Mouse (Mus musculus): Measurements from ENCODE around the gene Cxcl10. TPM values are rescaled to one million over a fixed set of nuclear protein-coding genes. Genes with fewer than 3 reads are reported as not detected.

Cxcl10 gene
- 3.6 TPM for polyA plus RNA-seq (2014; fragmentation: Illumina TruSeq; extraction: RNeasy Lipid Tissue Mini Kit (QIAGEN cat#74804); ENCODE audit: low read depth, low replicate concordance)

DNA sequence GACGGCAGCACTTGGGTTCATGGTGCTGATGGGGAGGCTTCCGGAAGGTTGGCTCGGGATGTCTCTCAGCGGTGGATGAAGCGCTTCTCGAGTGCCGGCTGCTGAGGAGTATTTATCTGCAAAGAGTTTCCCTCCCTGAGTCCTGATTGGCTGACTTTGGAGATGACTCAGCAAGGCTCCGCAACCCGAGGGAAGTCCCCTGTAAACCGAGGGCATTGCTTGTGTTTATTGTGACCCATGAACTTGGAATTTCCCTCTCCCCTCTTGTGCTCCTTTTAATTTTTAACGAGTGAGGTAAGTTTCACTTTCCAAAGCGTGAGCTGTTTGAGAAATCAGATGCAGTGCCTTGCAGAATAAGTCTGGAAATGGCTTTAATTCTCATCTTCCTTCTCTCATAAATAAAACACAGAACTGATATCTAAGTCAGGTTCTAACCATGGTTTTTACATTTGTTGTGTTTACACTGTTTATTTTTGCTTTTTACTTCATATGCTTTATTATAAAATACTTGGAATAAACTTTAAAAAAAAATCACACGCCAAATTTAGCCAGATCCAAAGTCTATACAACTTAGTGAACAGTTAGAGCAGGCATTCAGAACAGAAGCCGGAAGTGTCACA lies at the start of gene Cxcl10:
Cxcl10 (minus strand) TSS at position 96 of the 620 bp plus-strand sequence.

DNA sequence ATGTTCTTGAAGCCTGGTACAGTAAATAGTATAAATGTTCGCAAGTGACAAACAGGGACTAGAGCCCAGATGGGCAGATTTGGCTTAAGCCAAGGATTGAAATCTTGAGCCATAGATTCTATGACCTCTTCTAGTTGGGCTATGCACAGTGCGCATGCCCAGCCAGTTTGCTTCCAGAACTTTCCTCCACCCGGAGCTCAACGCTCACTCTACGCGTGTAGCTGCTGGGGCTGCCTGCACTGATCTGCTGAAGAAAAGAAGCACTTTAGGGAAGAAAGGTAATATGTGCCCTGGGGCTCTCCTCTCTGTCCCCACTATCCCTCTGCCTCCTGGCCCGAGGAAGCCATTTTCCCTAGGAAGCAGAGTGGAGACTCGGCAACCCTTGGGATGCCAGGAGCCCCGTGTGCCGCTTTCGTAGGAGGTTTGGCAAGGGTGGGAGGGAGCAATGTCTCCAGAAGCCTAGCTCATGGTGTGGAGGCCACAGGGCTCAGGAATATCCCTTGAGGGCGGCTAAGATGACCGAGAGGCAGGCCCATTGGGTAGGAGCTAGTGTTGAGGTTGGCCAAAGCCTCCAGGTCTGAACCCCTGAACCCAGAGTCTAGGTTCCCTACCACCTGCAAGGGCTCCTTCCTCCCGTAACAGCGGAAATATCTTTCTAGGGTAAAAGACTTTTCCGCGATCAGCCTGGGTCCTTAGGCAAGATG lies 16.9 kb downstream of the Cxcl10 start, which contains the start of gene Art3:
Art3 (plus strand) TSS at position 193 of the 704 bp plus-strand sequence.

DNA sequence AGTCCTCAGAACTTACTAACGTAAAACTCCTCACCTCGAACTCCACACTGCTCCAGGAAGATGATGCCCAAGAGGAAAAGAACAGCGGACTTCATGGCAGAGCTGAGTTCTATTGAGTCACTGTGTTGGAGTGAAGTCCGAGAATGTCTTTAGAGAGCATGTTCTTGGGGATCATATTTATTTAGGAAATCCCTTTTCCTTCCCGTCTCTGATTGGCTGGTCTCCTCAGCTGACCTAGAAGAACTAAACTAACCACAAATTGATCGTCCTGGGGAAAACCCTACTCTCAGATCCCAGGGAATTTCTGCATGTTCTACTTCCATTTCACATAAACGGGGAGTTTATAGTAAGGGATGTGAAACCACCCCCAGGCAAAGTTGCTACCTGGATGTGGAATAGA lies 20.8 kb downstream of the Cxcl10 start, which contains the start of gene Cxcl9:
Cxcl9 (minus strand) TSS at position 151 of the 400 bp plus-strand sequence.

DNA sequence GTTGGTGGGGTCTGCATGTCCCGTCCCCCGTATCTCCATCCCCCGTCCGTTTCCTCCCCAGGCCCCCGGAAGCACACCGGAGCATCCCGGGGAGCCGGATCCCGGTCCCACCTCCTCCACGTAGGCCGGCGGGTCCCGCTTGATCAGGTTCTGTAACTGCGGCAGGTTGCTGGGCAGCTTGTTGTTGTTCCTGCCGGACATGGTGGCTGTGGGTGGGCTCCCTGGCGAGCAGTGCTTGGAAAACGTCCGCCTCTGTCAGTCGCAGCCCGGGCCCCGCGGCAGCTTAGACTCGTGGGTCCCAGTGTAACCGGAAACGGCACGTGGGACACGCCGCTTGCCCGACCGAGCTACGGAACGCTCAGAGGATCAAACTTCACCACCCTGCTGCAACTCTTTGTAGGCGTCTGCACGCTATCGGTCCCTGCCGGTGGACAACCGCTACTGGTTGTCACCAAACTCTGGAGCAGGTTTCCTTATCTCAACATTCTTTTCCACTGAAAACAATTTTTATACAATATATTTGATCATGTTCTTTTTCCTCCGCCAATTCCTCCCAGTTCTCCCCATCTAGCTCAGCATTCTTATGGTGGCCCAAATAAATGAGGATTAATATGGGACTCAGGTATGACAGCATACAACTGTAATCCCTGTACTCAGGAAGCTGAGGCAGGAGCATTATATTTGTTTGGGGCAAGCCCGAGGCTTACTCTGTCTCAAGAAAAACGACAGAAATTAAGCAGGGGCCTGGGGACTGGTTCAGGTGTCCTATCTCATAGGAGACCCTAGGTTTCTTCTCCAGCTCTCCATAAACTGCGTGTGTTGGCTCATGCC lies 38.8 kb downstream of the Cxcl10 start, which contains the start of gene Sdad1:
Sdad1 (minus strand) TSS at position 799 of the 831 bp plus-strand sequence.

Other genes with a start within 250 kb of the Cxcl10 start
- 93.0 TPM for gene Uso1, start 211.0 kb downstream of the Cxcl10 start, polyA plus RNA-seq (2014; fragmentation: Illumina TruSeq; extraction: RNeasy Lipid Tissue Mini Kit (QIAGEN cat#74804); ENCODE audit: low read depth, low replicate concordance)
- not detected for gene U90926, start 133.5 kb downstream of the Cxcl10 start, polyA plus RNA-seq (2014; fragmentation: Illumina TruSeq; extraction: RNeasy Lipid Tissue Mini Kit (QIAGEN cat#74804); ENCODE audit: low read depth, low replicate concordance)
- gene Ppef2, start 92.6 kb downstream of the Cxcl10 start, polyA plus RNA-seq (2014; fragmentation: Illumina TruSeq; extraction: RNeasy Lipid Tissue Mini Kit (QIAGEN cat#74804); ENCODE audit: low read depth, low replicate concordance), result 0.50 TPM
- gene Naaa, start 70.7 kb downstream of the Cxcl10 start, polyA plus RNA-seq (2014; fragmentation: Illumina TruSeq; extraction: RNeasy Lipid Tissue Mini Kit (QIAGEN cat#74804); ENCODE audit: low read depth, low replicate concordance), result 40.2 TPM
- gene Sdad1, start 38.4 kb downstream of the Cxcl10 start, polyA plus RNA-seq (2014; fragmentation: Illumina TruSeq; extraction: RNeasy Lipid Tissue Mini Kit (QIAGEN cat#74804); ENCODE audit: low read depth, low replicate concordance), result 11.8 TPM
- 17.2 TPM for gene Cxcl9, start 20.8 kb downstream of the Cxcl10 start, polyA plus RNA-seq (2014; fragmentation: Illumina TruSeq; extraction: RNeasy Lipid Tissue Mini Kit (QIAGEN cat#74804); ENCODE audit: low read depth, low replicate concordance)
- 198 TPM for gene Art3, start 17.1 kb downstream of the Cxcl10 start, polyA plus RNA-seq (2014; fragmentation: Illumina TruSeq; extraction: RNeasy Lipid Tissue Mini Kit (QIAGEN cat#74804); ENCODE audit: low read depth, low replicate concordance)
- gene Nup54, start 86.3 kb upstream of the Cxcl10 start, polyA plus RNA-seq (2014; fragmentation: Illumina TruSeq; extraction: RNeasy Lipid Tissue Mini Kit (QIAGEN cat#74804); ENCODE audit: low read depth, low replicate concordance), result 18.5 TPM
- 52.3 TPM for gene Scarb2, start 157.9 kb upstream of the Cxcl10 start, polyA plus RNA-seq (2014; fragmentation: Illumina TruSeq; extraction: RNeasy Lipid Tissue Mini Kit (QIAGEN cat#74804); ENCODE audit: low read depth, low replicate concordance)
- gene Fam47e, start 206.2 kb upstream of the Cxcl10 start, polyA plus RNA-seq (2014; fragmentation: Illumina TruSeq; extraction: RNeasy Lipid Tissue Mini Kit (QIAGEN cat#74804); ENCODE audit: low read depth, low replicate concordance), result 5.7 TPM